ENCODE assay signal across 27 mouse cellular contexts in the genomic region with DNA sequence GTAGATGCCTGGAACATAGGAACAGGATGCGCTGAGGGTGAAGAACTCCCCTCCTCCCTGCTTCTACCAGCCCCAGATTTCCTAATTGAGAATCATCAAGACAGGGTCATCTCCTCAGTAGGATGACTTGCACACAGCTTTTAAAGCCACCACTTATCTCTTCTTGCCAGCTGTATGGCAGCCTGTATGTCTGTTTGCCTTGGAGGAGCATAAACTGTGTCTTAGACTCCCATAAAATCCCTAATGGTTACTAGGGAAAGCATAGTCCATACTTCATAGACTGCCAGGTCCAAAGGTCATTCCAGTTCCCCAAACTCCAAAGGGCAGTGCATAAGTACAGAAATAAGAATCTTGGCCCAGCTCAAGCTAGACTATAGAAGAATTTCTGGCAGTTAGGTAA. TPM values are rescaled to one million over a fixed set of nuclear protein-coding genes. Genes with fewer than 3 reads are reported as not detected.
DNase-seq lines count a peak whose midpoint lies in the region; ATAC-seq and TF ChIP-seq lines count a peak whose summit lies in the region.
"Had no signal": no experiment of that assay in that cellular context is flagged by ENCODE, and none has a peak within 500 bp of the region (broad histone marks: within the 10 kb centered on the region; RNA-seq: fewer than 3 reads in every experiment).

Gp6 (minus strand) TSS at position 15 of the 400 bp plus-strand sequence.

- no peaks in the 10 kb centered on the region for H3K4me1 ChIP-seq in kidney, adult 2 months (ENCODE audit: control insufficient read depth, insufficient read depth, low read length)
- H3K4me1 ChIP-seq in megakaryocyte, embryonic 14.5 days: peaks cover 67% of the 10 kb centered on the region
- no peaks in the 10 kb centered on the region for H3K4me1 ChIP-seq in intestine, postnatal 0 days (replicated peaks; ENCODE audit: control insufficient read depth, insufficient read depth, low read length)
- H3K4me1 ChIP-seq: forebrain, embryonic 10.5 days; forebrain, embryonic 13.5 days; heart, embryonic 13.5 days had no signal

- no peak within 1 kb of the TSS for H3K27ac ChIP-seq in kidney, adult 2 months (ENCODE audit: insufficient read depth, low read depth, low read length)
- no peak within 1 kb of the TSS for H3K27ac ChIP-seq in intestine, postnatal 0 days (ENCODE audit: low read depth, low read length)
- H3K27ac ChIP-seq in left cerebral cortex, adult 2 months: no peak within 1 kb of the TSS
- H3K27ac ChIP-seq: forebrain, embryonic 10.5 days; forebrain, embryonic 13.5 days; gastrocnemius, adult 2 months; heart, embryonic 13.5 days; hindbrain, embryonic 14.5 days; hindbrain, postnatal 0 days had no signal

- intact Hi-C loops in left cerebral cortex, adult 2 months (cut with DNase I): no loop called here

- H3K9ac ChIP-seq in intestine, postnatal 0 days (ENCODE audit: low read depth, low read length): no peak within 1 kb of the TSS
- H3K9ac ChIP-seq: forebrain, embryonic 13.5 days; heart, embryonic 13.5 days; hindbrain, embryonic 14.5 days had no signal

- H3K27me3 ChIP-seq in kidney, adult 2 months (replicated peaks; ENCODE audit: control insufficient read depth, insufficient read depth, low read length): no peaks in the 10 kb centered on the region
- no peaks in the 10 kb centered on the region for H3K27me3 ChIP-seq in megakaryocyte, embryonic 14.5 days (replicated peaks)
- no peaks in the 10 kb centered on the region for H3K27me3 ChIP-seq in intestine, postnatal 0 days (replicated peaks; ENCODE audit: control insufficient read depth, insufficient read depth, low read length)
- H3K27me3 ChIP-seq: forebrain, embryonic 13.5 days; heart, embryonic 13.5 days had no signal

- ATAC-seq in megakaryocyte, adult 5-6 weeks (ENCODE audit: poor library complexity, severe bottlenecking): no peak
- peak; percentile 83 for ATAC-seq in intestine, postnatal 0 days
- peak; percentile 55 for ATAC-seq in megakaryocyte-erythroid progenitor cell, adult 5-6 weeks (replicated peaks; ENCODE audit: low FRiP score, low TSS enrichment, poor library complexity, severe bottlenecking)
- ATAC-seq: forebrain, embryonic 13.5 days; forebrain, embryonic 16.5 days; hindbrain, postnatal 0 days had no signal

- no peak within 1 kb of the TSS for H3K4me2 ChIP-seq in intestine, postnatal 0 days (replicated peaks; ENCODE audit: low read depth)
- H3K4me2 ChIP-seq: forebrain, embryonic 13.5 days; heart, embryonic 13.5 days; hindbrain, embryonic 14.5 days had no signal

- no peak for TF ChIP-seq POLR2A in kidney, adult 2 months (IDR thresholded peaks at IDR 0.05; ENCODE audit: low read depth, low read length)

- peak; percentile 7 for DNase-seq in kidney, adult 2 months
- no peak for DNase-seq in kidney, postnatal 4 days
- no peak for DNase-seq in left cerebral cortex, adult 2 months (ENCODE audit: extremely low spot score in 1 of 2, low spot score in 2 of 2)
- no peak for DNase-seq in frontal cortex, postnatal 25 days (ENCODE audit: low spot score in 2 of 2)
- DNase-seq: adrenal gland, postnatal 10 days; adrenal gland, postnatal 36 days; cerebellum, adult 11-12 months; cerebellum, adult 8-10 months; cerebellum, postnatal 10 days; cerebellum, postnatal 36 days; gastrocnemius, adult 2 months; gastrocnemius, postnatal 14 days; heart, adult 18-20 months; heart, postnatal 14 days; heart, postnatal 4 days had no signal

- no peaks in the 10 kb centered on the region for H3K9me3 ChIP-seq in megakaryocyte, embryonic 14.5 days
- H3K9me3 ChIP-seq in intestine, postnatal 0 days (ENCODE audit: control insufficient read depth): no peaks in the 10 kb centered on the region
- H3K9me3 ChIP-seq: forebrain, embryonic 13.5 days; heart, embryonic 13.5 days had no signal

- no peak for TF ChIP-seq CTCF in kidney, adult 2 months (conservative IDR thresholded peaks at IDR 0.05; ENCODE audit: insufficient read depth, insufficient read length, low read depth, low read length)
- TF ChIP-seq CTCF in intestine, postnatal 0 days (IDR thresholded peaks at IDR 0.05; ENCODE audit: low read depth): no peak
- no peak for TF ChIP-seq CTCF in left cerebral cortex, adult 2 months (IDR thresholded peaks at IDR 0.05)

- 93% methylated on average over 1 of the region's 1 CpGs for WGBS in kidney, adult 2 months
- WGBS in intestine, postnatal 0 days: 86% methylated on average over 1 of the region's 1 CpGs

- no peaks in the 10 kb centered on the region for H3K36me3 ChIP-seq in kidney, adult 2 months (ENCODE audit: control insufficient read depth, insufficient read depth, low read length)
- peaks cover 23% of the 10 kb centered on the region for H3K36me3 ChIP-seq in megakaryocyte, embryonic 14.5 days (replicated peaks; ENCODE audit: low read length)
- no peaks in the 10 kb centered on the region for H3K36me3 ChIP-seq in intestine, postnatal 0 days (ENCODE audit: control insufficient read depth, insufficient read depth)
- H3K36me3 ChIP-seq: forebrain, embryonic 10.5 days; heart, embryonic 13.5 days had no signal

- no peak within 1 kb of the TSS for H3K4me3 ChIP-seq in kidney, adult 2 months (ENCODE audit: insufficient read depth, low read depth, low read length)
- peak within 1 kb of the TSS; percentile 89 for H3K4me3 ChIP-seq in megakaryocyte, embryonic 14.5 days (replicated peaks)
- H3K4me3 ChIP-seq in intestine, postnatal 0 days (ENCODE audit: low read depth, low read length): no peak within 1 kb of the TSS
- H3K4me3 ChIP-seq in left cerebral cortex, adult 2 months: no peak within 1 kb of the TSS
- H3K4me3 ChIP-seq: forebrain, embryonic 10.5 days; forebrain, embryonic 13.5 days; gastrocnemius, adult 2 months; heart, embryonic 13.5 days had no signal

RNA-seq across cellular contexts. Expression of gene Gp6, which starts in this region (rescaled TPM):
- 0.02 TPM in 1 of 2 replicates, not detected in the other for polyA plus RNA-seq in kidney, adult 2 months (2012; rRNA removed)
- 6.8 and 11.2 TPM in 2 replicates for polyA plus RNA-seq in megakaryocyte, embryonic 14.5 days (2012; ENCODE audit: insufficient read depth, low replicate concordance)
- total RNA-seq in megakaryocyte, adult 5-6 weeks (2015): 0.07 TPM in 1 of 2 replicates, not detected in the other
- total RNA-seq in megakaryocyte, adult 5-6 weeks (2017): 0.07 TPM in 1 of 2 replicates, not detected in the other
- polyA plus RNA-seq in intestine, postnatal 0 days (2015; fragmentation: Nextera tagmentation; extraction: Ambion mirVana): not detected in 2 replicates
- total RNA-seq in megakaryocyte-erythroid progenitor cell, adult 5-6 weeks (2014; fragmentation: Nextera tagmentation): not detected in 2 replicates
- total RNA-seq in megakaryocyte-erythroid progenitor cell, adult 5-6 weeks (2017): 0.28 and 0.57 TPM in 2 replicates
- under 1 TPM in 1 of 2 experiments, not detected in 1; 0.05 TPM for total RNA-seq in left cerebral cortex, adult 2 months (2021)
- total RNA-seq: ES-E14; gastrocnemius, adult 2 months; hindbrain, postnatal 0 days had no signal
- polyA plus RNA-seq: gonadal fat pad, adult 2 months; hindbrain, postnatal 0 days had no signal

Comparison
In these comparisons a context has a peak if more than half of its experiments do, and no peak if none do; other contexts are left out.
1. Peak in DNase-seq in kidney, adult 2 months; RNA of the gene not detected or under 1 TPM.
2. Peak in ATAC-seq in intestine, postnatal 0 days; RNA of the gene not detected or under 1 TPM.
3. Peak in ATAC-seq in megakaryocyte-erythroid progenitor cell, adult 5-6 weeks; RNA of the gene not detected or under 1 TPM.